Mouse (Mus musculus) gastrocnemius, postnatal 25 days (tissue): ENCODE measurements around the gene Ltbp1. TPM values are rescaled to one million over a fixed set of nuclear protein-coding genes. Genes with fewer than 3 reads are reported as not detected.
A peak's percentile ranks its signal among the peaks of the same experiment; 100 is the strongest.

ENCODE experiments used
- DNase-seq: peaks from one replicate; pipeline ENCODE4 v3.0.0; 2022
- total RNA-seq, 2 experiments: library from RNA; stranded (reverse); gene quantifications; 1 replicate in 1 of 2; 2 replicates in 1 of 2; pipeline ENCODE4 v1.2.3; 2021

The Ltbp1 gene
- total RNA-seq, 2 experiments from 2014 or later = 10.2 to 11.1 TPM

DNA sequence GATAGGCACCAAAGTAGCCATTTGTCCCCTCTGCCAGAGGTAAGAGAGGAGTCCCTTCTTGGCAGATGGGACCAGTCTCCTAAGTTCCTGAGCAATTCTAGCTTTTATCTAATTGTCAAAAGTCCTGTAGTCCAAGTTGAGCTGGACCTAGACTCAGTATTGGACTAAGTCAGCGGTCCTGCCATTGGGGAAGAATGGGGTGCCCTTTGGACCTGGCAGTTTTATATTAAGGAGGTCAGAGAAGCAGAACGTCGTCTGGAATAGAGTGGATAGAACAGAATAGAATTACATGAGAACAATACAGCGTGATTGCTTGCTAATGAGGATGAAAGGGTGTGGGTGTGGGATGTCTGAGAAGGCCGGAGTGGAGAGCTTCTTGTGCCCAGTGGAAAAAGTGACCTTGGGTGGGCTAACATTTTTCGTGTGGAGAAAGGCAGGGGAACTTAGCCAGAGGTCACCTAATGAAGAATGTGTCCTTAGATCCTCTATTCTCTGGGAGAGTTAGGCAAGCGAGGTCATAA is 167.4 kb downstream of the Ltbp1 start:
- no peak for DNase-seq

DNA sequence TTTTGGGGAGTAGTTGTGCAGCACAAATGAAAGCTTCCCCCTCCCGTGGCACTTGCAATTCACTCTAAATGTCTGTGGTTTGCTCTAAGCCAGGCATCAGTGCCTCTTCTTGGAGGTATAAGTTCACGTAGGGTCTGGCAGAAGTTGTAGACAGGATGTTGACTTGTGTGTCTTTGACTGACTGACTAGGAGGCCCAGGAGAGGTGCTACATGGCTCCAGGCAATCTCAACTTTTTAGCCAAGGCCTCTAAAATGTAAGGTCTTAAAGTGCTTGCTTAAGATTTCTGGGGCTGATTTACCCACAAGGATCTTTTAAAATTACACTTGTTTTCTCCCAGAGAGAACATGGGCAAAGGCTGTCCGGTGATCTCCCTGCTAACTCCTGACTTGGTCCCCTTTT is 169.1 kb downstream of the Ltbp1 start:
- DNase-seq = no peak

DNA sequence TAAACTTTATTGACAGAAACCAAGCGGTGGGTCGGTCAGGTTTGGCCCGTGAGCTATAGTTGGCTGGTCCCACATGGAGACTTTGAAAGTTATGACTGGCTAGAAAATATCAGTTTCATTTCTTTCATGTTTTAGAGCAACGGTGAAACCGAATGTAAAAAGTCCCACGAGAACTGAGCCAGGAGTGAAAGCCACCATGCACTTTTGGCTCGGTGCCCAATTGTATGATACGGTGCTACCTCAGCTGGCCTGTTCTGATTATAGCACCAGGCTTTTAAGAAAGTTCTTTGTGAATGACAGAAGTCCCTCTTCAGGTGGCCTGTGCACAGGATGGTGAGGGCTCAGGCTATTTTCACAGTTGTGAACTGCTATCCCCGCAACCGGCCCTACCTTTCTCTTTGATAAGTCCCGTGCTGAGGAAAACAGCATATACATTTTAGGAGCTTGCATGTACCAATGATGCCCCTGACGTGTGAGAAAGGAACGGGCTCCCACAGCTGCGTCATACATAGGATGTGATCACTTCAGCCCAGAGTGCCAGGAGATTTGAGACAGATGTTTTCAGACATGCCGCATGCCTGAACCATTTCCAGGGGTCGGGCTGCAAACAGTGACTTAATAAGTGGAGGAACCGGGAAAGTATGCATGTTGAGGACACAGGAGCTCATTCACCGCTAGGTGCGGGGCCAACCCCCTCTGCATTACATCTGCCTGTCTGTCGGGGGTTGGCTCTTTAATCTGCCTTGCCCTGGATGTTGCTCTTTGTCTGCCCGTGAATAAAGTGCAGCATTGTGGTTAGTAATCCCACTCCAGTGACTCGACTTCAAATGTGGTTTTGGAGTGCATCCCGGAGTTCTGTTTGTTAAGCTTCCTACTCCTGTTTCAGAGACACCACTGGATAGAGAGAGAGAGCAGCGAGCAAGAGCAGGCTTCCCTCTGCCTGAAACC is 172.8 kb downstream of the Ltbp1 start:
- peak; percentile 25 for DNase-seq

DNA sequence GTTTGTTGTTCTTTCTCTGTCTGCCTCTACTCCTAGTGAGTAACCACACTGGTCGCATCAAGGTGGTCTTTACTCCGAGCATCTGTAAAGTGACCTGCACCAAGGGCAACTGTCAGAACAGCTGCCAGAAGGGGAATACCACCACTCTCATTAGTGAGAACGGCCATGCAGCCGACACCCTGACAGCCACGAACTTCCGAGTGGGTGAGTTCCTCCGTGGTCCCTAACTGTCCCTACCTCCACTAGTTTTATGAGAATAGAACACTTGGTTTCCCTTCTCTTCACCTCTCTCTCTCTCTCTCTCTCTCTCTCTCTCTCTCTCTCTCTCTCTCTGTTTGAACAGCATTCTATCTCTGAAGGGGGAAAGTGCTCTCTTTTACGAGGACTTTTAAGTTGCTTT is 173.6 kb downstream of the Ltbp1 start:
- DNase-seq = no peak

DNA sequence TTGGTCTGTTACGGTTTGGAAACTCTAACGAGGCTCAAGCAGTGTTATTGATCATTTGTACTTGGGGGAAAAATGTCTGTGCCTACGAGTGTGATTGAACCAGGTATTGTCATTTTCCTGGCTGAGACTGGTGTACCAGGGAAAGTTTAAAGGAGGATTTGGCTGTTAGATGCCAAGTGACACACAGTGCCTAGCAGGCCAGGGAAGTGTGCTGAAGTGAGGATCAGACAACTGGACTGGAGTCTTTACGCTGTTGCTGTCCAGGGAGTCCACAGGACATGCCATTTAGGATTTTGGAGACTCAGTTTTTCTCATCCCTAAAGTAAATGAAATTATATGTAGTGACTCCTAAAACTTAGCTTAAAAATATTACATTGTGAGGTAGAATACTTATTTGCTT is 174.9 kb downstream of the Ltbp1 start:
- DNase-seq = no peak

DNA sequence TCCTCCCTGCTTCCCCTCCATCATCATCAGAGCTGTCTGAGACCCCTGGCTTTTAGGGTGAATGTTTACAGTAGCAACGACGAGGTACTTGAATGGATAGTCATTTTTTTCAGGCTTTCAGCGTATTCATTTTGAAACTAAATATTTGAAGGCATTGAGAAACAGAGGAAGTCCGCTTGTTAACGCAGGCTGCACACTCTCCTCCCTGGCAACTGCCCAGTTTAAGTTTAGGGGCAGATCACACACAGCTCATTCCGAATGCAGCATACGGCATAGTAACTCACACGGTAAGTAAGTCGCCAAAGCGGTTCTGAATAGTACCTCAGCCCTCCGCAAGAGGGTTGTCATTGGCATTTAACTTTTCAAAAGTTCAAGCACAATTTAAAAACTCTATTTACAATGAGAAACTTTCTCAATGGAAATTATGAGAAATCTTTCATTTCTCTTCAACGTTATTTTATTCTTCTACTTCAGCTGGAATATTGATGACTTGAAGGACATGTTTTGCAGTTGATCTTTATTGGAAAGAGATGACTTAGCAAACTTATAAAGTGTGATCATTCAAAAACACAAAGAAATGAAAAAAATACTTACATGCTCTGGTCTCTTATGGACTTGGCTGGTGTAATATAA is 175.7 kb downstream of the Ltbp1 start:
- no peak for DNase-seq

DNA sequence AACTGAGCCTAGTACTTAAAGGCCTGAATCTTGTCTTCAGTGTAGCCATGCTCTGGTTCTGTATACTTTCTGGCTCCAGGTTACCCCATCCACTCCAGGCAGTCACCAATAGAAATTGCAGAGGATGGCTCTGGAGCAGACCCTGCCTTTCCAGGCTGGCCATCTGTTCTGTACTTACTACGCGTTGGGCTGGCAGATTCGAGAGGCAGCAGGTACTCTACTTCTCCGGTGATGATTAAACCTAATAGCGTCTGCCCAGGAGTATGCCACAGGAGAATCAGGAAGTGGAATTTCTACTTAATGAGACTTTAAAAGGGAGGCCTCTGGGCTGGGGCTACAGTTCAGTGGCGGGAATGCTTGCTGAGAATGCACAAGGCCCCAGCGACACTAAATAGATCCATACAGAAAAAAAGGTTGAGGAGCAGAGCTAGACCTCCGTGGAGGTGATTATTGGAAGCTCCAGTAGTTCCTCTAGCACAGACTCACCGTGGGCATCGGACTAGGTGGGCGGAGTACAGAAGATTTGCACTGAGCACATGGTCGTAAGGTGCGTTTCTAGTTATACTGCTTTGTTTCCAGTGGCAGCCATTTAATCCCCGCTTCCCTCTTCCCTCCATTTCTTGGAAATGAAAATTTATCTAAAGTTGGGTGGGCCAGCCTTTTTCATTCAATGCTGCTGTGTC is 177.1 kb downstream of the Ltbp1 start:
- DNase-seq = no peak

DNA sequence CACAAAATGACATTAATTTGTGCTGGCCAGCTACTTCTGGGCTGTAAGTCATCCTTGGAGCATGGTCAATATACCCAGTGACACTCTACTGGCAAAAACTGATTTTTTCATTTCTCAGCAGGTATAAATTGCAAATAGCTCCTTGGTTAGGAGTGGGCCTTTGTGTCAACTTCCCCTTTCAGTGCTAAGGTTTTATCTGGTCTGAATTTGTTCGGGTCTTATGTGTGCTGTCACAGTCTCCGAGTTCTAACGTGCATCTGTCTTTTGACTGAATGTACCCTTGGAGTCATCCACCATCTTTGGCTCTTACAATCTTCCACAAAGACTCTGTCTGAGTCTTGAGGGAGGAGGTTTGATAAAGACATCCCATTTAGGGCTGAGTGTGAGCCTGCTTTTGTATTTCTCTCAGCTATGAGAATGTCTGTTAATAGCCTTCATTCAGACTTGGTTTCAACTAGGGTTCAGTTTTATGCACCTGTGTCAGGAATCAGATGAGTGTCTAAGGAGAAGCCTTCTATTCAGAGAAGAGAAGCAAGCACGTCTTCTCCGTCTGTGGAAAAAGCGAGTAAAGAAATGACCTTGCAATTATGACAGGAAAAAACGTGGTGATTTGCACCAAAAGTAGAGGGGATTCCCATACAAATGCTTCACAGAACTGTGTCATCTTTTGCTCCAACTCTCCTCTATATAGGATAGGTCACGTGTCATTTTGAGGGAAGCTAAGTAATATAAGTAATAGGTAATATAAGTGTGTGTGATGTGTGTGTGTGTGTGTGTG is 181.6 kb downstream of the Ltbp1 start:
- no peak for DNase-seq

DNA sequence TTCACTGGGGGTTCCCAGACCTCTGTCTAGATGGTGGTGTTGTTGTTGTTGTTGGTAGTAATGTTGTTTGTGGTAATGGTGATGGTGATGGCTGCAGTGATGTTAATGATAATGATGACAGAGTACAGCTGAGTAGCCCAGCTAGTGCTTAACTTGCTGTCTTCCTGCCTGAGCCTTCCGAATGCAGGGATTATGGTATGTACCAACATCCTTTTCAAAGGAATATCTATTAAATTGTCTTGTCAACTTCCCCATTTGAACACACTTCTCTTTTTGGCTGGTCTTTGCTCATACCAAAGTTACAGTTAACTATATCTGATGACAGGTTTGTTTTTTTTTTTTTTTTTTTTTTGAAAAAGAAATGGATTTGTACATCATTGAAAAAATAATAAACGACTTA is 191.6 kb downstream of the Ltbp1 start:
- DNase-seq = no peak

DNA sequence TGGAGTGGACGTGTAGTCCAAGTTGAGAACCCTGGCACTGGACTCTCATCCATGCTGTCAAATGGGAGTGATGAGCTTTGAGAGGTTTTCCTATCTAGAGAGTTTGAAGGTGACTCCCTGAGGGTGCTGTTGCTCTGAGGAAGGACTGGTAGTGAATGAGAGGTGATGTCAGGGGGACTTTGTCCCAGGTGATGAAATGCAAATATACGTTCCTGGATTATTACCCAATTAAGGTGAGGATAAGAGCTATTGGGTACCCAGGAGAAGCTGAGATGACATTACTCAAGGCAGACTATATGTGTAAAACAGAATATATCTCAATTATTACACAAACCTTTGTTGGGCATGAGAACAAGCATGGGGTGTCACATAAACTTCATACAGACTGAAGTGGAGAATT is 193.4 kb downstream of the Ltbp1 start:
- no peak for DNase-seq

DNA sequence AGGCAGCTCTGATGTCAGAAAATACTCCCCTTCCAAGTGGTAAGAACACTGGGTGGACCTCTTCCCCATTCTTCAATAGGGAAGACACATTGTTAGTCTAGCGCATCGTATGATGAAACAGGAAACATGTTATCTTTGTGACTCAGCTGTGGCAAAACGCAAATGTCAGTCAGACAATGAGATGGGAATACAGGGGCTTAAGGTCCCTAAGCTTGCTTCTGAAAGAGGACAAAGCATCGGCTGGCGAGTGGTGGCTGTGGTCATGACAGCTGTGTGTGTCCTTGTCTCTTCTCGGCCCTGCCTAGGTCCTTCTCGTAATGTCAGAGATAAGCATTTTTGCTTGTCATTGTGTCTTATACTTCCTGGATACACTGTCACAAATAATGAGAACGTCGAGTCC is 194.3 kb downstream of the Ltbp1 start:
- no peak for DNase-seq

DNA sequence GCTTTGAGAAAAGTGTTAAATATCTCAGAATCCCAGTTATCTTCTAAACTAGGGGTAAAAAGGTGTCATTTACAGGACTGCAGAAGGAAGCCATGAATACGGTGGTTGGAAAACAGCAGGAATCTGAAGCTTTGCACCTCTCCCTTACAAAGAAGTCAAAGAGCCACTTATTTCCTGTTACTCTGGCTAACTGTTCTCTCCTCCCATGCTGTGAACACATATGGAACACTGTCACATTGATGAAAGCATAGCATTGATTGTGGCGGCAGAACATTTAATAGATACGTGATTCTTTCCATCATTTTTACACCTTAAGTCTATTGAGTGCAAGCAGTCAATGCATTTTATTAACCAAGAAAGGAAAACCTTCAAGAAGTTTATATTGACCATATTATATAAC is 196.9 kb downstream of the Ltbp1 start:
- DNase-seq = no peak

DNA sequence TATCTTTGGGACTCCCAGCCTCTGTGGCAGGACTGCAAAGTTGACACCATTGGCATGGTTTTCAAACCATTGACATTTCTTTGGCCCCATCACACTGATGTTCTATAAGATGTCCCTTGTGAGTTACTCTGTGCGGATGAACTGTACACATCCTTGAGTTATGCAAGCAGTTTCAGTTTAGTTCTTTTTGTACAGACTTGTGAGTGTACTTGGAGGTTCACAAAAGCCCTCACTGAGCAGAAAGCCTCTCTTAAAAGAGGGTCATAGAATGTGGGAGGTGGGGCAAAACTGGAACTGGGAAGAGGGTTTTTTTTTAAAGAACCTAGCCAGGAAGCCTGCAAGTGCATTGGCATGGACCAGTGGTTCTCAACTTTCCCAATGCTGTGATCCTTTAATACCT is 198.7 kb downstream of the Ltbp1 start:
- DNase-seq = no peak

DNA sequence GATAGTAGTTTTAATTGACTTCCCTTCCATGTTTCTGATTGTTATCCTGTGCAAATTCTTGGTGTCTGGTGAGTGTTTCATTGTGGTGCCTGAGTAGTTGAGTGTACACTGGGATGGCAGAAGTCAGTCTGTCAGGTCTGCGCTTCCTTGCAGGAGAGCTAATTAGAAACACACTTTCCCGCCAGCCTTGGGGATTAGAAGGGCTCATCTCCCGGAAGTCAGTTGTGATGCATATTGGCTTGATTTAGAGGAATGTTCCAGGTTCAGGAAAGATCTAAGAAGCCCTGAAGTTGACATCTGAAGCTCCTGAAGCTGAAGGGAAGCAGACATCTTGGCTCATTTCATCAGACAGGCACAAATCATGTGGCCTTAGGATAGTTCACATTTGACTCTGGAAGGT is 200.9 kb downstream of the Ltbp1 start:
- no peak for DNase-seq

DNA sequence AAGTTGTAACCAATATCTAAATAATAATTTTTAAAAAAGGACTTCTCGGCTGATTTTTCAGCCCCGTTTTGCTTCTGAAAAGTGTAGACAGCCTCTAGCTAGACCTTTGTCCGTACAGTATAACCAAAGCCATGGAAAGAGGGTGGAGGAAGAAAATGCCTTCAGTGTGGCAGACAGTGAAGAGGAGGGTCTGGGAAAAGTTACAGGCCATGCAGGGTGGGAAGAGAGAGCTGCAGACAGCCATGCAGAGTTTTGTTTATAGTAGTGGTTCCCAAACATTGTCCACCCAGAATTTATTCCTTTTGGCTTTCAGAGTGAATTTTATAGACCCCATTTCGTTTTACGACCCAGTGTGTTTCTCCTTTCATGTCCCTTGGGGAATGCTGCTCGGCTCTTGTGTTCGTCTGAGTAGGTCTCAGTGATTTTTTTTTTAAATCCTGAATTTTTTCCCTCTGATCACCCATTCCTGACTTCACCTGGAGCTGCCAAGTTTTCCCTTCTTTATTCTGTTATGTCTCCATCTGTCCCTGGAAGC is 202.9 kb downstream of the Ltbp1 start:
- no peak for DNase-seq

DNA sequence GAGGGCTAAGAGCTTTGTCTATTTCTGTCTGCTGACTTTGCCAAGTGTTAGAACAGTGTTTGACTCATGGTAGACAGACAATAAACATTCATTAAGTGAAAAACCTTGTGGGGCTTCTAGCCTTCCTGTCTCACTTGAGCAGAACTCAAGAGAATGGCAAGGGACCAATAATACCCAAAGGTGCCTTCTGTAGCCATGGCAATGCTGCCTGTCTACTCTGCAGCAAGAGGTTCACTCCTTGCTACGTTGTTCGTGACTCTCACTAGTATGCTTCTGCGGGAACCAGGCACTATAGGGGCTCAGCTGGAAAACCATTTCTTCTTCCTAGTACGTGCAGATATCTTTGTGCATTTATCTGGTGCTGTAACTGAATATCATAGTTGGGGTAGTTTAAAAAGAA is 205.2 kb downstream of the Ltbp1 start:
- DNase-seq = no peak

DNA sequence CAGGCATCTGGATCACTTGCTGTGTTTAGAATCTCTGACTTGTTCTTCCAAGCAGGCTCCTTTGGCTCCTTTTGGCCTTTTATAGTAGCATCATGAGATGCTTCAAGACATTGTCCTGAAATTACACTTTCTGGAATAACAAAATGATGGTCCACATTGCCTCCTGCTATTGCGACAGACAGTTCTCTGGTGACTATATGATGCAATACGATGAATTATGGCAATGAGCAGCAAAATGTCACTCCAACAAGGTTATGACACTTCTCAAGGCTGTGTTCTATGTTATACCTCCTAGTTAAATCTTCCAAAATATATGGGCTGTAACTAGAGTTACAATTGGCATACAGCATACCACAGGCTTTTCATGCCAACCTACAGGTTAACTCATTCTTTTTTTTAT is 211.0 kb downstream of the Ltbp1 start:
- DNase-seq = no peak

DNA sequence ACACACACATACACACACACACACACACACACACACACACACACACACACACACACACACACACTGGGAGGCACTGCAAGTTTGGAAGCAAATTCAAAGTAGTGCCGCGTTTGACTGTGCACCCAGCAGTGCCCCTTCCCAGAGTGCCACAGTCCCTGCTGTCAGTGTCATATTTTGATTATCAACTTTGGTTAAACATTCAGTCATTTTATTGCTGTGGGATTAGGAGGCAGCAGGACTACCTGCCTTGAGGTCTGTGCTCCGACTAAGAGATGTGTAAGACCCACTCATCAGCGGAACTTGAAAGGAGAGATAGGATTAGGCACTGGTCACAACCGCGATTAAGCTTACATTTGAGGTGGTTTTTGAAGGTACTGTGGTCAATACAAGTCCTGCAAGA is 213.3 kb downstream of the Ltbp1 start:
- DNase-seq = no peak

DNA sequence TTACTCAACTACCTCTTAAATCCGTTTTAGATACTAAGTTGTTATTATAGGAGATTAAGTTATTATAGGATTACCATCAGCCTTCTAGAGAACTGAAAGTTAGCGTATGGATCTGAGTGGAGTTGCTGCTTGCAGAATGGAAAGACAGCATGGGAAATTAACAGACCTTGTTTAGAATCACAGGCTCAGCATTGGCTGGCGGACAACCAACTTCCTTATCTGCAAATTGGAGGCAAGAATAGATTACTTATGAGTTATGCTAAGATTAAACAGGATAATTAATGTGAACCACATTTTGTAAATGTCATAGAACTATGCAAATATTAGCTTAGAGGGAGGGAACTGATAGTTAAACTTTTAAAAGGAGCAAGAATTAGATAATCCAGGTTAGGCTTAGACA is 223.0 kb downstream of the Ltbp1 start:
- no peak for DNase-seq

DNA sequence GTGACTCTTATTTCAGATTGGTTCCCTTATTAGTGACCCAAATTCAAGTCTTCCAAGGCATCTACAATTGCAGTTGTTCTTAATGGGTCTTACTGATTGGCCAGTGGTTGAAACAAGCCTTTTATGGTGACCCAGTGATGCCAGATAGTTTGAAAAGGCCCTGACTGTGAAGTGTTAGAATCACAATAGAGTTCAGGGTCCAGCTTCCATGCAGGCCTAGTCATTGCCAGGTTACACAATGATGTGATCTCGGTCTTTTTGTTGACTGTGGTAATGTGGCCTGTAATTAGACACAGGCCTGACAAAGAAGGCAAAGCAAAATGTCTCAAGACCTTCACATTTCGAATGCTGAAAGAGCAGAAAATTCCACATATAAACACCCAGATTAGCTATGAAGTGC is 227.8 kb downstream of the Ltbp1 start:
- no peak for DNase-seq

DNA sequence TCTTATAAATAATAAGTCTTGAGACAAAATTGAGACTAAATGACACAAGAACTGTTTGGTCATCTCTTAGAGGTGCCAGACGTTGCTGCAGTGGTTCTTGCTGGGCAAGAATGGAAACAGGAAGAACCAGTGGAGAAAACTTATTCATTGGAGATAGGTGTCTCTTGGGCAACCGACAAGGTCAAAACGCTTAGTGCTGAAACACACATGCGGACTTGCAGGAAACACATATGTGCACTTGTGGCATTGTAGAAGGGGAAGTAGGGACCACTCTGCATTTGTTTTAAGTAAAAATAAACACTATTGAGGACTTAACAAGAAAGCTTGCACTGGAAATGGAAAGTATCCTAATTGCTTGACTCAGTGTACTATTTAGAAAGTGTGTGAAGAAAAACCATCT is 228.6 kb downstream of the Ltbp1 start:
- no peak for DNase-seq

DNA sequence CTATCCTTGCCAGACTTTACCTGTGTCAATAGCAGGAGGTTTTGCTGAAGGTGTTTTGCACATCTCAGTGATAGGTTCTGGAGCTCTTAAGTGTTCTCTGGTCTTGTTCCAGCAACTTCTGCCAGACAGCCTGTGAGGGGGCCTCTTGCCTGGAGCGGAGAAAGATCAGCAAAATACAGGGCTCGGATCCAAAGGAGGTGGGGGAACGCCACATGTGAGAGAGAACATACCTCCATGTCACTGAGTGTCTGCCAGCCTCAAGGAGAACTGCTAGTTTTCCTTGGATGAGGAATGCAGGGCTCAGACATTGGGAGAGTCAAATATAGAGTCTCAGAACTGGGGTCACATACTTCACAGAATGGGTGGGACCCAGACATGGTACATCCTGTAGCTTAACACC is 230.4 kb downstream of the Ltbp1 start:
- no peak for DNase-seq
